Mouse (Mus musculus): Measurements from ENCODE around the gene Pex6. TPM values are rescaled to one million over a fixed set of nuclear protein-coding genes. Genes with fewer than 3 reads are reported as not detected.

Gene Pex6
- 10 to 100 TPM; 10.7 to 13.3 TPM for total RNA-seq (2021)
- long read RNA-seq, experiment 1, transcript Pex6-201 (17 exons, 3,200 nt), result major isoform, 46 of 57 reads
- long read RNA-seq, experiment 1, partial matches to known transcripts, result 3 of 57 reads
- long read RNA-seq, experiment 1, other reads (novel, unspliced or antisense), result 4 of 57 reads
- long read RNA-seq, experiment 2, transcript Pex6-201 (17 exons, 3,200 nt), result major isoform, 35 of 46 reads
- long read RNA-seq, experiment 2, partial matches to known transcripts, result 3 of 46 reads
- long read RNA-seq, experiment 2, other reads (novel, unspliced or antisense), result 7 of 46 reads

GRCm38 (mm10) chr17:46710959-46711597 is at the start of gene Pex6:
Gene Pex6, plus strand, starts transcription at chr17:46711463.
- DNase-seq, result peak; percentile 96

- no peak for DNase-seq
Observed at GRCm38 (mm10) chr17:46661981-46662380, 49.3 kb upstream of the Pex6 start.

- no peak for DNase-seq
Observed at GRCm38 (mm10) chr17:46662730-46663129, 48.5 kb upstream of the Pex6 start.

GRCm38 (mm10) chr17:46667712-46668111 is 43.6 kb upstream of the Pex6 start:
- DNase-seq, result no peak

- DNase-seq, result no peak
Observed at GRCm38 (mm10) chr17:46669911-46670310, 41.4 kb upstream of the Pex6 start.

- peak; percentile 91 for DNase-seq
Observed at GRCm38 (mm10) chr17:46673850-46674529, 37.3 kb upstream of the Pex6 start, which contains the start of gene Rrp36. Gene Rrp36, minus strand, starts transcription at chr17:46674352.

- DNase-seq, result no peak
Observed at GRCm38 (mm10) chr17:46674530-46675283, 36.6 kb upstream of the Pex6 start.

- peak; percentile 48 for DNase-seq
Observed at GRCm38 (mm10) chr17:46678416-46678815, 32.8 kb upstream of the Pex6 start, which contains the start of gene Mea1. Gene Mea1, plus strand, starts transcription at chr17:46678793.

- no peak for DNase-seq
Observed at GRCm38 (mm10) chr17:46678911-46679310, 32.4 kb upstream of the Pex6 start.

- peak; percentile 62 for DNase-seq
Observed at GRCm38 (mm10) chr17:46679843-46680759, 31.2 kb upstream of the Pex6 start.

- peak; percentile 98 for DNase-seq
Observed at GRCm38 (mm10) chr17:46680760-46681373, 30.4 kb upstream of the Pex6 start, which contains the start of gene Klhdc3. Gene Klhdc3, minus strand, starts transcription at chr17:46680914.

- DNase-seq, result no peak
Observed at GRCm38 (mm10) chr17:46681466-46682118, 29.7 kb upstream of the Pex6 start.

- no peak for DNase-seq
Observed at GRCm38 (mm10) chr17:46682654-46683389, 28.4 kb upstream of the Pex6 start.

- DNase-seq, result no peak
Observed at GRCm38 (mm10) chr17:46685913-46686312, 25.4 kb upstream of the Pex6 start.

GRCm38 (mm10) chr17:46690665-46691064 is 20.6 kb upstream of the Pex6 start:
- no peak for DNase-seq

- no peak for DNase-seq
Observed at GRCm38 (mm10) chr17:46691390-46691789, 19.9 kb upstream of the Pex6 start.

GRCm38 (mm10) chr17:46694517-46695063 is 16.7 kb upstream of the Pex6 start:
- DNase-seq, result no peak

- DNase-seq, result no peak
Observed at GRCm38 (mm10) chr17:46698515-46698914, 12.7 kb upstream of the Pex6 start.

GRCm38 (mm10) chr17:46699245-46699644 is 12.0 kb upstream of the Pex6 start:
- DNase-seq, result no peak

All from gastrocnemius, postnatal 10 days (tissue).